Mouse (Mus musculus) retina, postnatal 1 day (tissue): ENCODE data around the gene Cd70.
A peak's percentile ranks its signal among the peaks of the same experiment; 100 is the strongest.
"Not testable (repeated sequence)": the region's sequence is repeated elsewhere in the genome, so short reads cannot be mapped to it uniquely, and the experiment has no call there.

Source experiments
- DNase-seq: peaks from one replicate; pipeline ENCODE4 v3.0.0-alpha.2; 2012

Cd70 gene

DNA sequence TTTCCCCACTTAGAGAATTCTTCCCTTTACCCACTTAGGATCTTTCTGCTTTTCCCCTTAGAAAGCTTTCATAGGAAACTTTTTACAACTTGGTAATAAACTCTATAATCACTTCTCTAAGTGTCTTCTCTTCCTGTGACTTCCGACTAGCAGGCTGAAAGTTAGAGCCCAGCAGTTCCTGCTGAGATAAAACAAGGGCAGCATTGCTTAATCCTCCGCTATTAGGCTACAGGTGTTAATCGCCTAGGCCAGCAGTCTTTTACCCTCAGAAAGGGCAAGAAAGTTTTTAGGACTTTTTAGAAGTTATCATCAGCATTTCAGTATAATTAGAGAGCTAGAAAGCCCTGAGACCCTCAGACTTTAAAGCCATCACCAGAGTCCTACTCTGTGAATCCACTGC, 15.6 kb downstream of the Cd70 start:
- DNase-seq: not testable (repeated sequence)

DNA sequence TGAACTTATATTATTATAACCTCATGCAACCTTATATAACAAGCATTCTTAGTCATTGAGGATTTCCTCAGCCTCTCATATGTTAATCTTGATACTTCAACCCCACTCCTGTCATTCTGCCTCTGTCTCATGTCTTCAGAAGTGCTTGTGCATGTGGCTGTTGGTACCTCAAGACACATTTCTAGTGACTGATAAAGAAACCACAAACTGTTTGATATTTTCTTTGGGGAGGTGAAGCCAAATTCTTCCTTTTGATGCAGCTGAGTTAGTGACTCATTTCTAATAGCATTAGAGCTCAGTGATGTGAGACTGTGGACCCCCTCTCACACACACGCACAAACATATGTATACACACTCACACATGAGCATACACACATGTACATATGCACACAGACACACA, 17.8 kb downstream of the Cd70 start:
- DNase-seq: no peak

- no peak for DNase-seq
Observed at GRCm38 (mm10) chr17:57125853-57126622, 23.5 kb downstream of the Cd70 start.

DNA sequence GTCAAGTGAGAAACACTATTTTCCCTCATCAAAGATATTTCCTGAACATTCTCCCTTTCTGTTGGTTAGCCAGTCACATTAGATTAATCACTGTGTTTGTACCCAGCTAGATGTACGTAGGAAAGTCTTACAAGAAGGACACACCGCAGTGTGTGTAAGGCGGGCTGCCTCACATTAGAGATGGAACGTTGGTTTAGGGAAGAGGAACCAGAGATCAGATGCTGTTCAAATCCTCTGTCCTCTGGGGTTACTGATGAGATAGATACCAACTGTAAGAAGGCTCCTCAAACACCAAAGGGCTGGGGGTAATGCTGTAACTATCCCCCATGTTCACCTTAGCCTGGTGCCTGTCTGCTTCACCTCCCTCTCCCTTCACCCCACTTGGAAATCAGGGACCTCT, 24.8 kb downstream of the Cd70 start:
- no peak for DNase-seq

DNA sequence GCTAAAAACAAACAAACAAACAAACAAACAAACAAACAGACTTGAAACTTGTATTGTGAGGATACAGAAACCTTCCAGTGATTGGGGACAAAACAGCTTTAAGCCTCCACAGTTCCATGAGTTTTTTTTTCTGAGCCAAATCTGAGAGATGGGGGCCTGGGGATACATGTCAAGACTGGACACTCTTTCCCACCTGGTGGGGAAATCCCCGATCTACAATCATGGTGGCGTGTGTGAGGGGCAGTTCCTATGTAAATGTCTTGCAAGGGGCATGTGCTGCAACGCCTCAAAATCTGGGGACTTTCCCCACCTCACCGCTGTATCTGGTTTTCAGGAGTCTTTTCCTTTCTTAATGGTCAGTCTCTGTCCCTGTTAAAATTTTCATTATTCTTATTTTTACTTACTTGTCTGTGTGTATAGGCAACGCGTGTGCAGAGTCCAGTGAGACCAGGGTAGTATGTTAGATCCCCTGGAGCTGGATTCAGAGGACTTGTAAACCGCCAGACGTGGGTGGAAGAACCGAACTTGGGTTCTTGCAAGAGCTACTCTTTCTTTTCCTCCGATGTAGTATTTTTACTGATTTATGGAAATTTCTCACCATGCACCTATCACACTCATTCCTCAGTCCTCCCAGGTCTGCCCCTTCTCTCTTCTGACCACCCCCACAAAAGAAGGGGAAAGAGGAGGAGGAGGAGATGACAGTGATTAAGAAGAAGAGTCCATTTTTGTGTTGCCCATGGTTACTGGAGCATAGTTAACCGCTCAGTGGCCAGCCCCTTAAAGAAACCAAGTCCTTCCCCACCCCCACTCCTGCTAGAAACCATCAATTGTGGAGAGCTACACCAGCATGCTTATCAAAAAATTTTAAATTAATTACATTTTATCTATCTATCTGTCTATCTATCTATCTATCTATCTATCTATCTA, 26.1 kb downstream of the Cd70 start:
- DNase-seq: no peak

GRCm38 (mm10) chr17:57121856-57122255, 27.7 kb downstream of the Cd70 start:
- DNase-seq: no peak

- peak; percentile 66 for DNase-seq
Observed at GRCm38 (mm10) chr17:57118524-57119349, 30.8 kb downstream of the Cd70 start.

DNA sequence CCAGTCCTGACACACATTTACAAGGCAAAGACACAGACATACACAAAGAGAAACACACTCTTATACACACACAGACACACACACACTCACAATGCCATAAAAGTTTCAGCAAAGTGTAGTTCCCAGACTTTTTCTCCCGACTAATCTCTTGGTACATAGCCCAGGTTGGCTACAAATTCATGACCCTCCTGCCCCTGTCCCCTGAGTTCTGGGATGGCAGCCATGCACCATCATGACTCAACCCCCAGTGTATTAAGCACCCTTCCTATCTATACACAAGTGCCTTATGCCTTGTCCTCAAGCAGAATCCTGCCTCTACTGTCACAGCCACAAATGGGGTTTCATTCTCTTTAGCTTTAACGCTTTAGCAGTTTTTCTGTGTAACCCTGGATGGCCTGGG, 32.8 kb downstream of the Cd70 start:
- DNase-seq: no peak

GRCm38 (mm10) chr17:57112768-57113474, 36.7 kb downstream of the Cd70 start:
- no peak for DNase-seq

DNA sequence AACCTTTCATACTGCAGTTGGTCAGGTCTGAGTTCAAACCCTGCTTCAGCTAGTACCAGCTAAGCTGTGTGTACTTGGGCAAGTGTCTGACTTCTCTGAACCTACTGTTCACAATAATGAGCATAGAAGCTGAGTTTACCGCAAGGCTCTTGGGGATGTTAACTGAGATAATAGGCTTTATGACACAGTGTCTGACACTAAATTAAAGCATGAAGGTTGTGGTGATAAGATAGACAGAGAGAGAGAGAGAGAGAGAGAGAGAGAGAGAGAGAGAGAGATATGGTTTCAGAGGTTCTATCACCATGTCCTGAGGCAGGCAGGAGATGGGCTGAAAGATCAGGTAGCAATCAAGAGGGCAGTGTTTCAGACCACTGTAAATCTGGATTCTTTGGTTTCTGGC, 39.6 kb downstream of the Cd70 start:
- DNase-seq: no peak

GRCm38 (mm10) chr17:57108666-57109171, 40.9 kb downstream of the Cd70 start:
- no peak for DNase-seq

DNA sequence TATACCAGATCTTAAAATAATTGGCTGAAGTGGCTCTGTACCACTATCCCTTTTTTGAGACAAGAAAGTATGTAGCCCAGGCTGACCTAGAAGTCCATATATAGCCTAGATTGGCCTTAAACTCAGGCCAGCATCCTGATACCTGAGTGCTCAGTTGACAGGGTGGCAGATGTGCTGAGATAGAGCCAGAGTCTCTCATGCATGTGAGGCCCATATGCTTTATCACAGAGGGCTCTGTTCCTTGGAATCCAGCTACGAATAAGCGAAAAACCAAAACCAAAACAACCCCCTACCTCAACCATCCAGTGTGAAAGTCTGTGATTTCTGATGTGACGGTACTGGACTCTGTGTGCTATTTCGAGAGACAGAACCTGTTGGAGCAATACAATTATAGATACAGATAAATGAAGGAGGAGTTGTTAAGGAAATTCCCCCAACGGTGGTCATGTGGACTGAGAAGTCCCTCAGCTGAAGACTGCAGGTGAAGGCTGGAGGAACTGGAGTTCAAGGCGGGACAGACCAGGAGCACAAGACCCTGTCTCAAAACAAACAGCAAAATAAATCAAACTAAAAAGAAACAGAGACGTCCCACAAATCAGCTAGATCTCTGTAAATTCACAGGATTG, 41.4 kb downstream of the Cd70 start:
- DNase-seq: no peak

DNA sequence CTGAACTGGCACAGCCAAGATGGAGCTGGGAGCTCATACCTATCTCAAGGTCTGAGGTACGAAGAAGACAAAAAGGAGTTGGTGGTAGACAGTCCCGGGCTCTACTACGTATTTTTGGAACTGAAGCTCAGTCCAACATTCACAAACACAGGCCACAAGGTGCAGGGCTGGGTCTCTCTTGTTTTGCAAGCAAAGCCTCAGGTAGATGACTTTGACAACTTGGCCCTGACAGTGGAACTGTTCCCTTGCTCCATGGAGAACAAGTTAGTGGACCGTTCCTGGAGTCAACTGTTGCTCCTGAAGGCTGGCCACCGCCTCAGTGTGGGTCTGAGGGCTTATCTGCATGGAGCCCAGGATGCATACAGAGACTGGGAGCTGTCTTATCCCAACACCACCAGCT, 42.5 kb downstream of the Cd70 start:
- no peak for DNase-seq

- no peak for DNase-seq
Observed at GRCm38 (mm10) chr17:57106035-57106368, 43.6 kb downstream of the Cd70 start.

DNA sequence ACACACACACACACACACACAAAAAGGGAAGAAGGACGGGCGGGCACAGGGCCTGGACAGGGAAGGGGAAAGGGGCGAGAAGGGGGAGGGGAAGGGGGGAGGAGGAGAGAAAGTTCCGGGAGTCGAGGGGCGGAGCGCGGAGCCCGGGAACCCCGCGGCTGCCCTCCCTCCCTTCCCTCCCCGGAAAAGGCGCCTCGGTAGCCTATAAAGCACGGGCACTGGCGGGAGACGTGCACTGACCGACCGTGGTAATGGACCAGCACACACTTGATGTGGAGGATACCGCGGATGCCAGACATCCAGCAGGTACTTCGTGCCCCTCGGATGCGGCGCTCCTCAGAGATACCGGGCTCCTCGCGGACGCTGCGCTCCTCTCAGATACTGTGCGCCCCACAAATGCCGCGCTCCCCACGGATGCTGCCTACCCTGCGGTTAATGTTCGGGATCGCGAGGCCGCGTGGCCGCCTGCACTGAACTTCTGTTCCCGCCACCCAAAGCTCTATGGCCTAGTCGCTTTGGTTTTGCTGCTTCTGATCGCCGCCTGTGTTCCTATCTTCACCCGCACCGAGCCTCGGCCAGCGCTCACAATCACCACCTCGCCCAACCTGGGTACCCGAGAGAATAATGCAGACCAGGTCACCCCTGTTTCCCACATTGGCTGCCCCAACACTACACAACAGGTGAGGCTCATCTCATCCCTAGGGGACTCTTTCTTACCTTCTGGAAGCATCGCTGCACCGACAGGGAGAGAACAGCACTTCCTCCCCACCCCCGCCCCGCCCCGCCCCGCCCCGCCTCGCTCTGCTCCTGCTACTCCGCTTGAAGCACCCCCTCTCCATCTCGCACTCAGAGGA, 44.2 kb downstream of the Cd70 start, which contains the start of gene Tnfsf9:
Gene Tnfsf9 (plus strand): TSS at position 145 of the 854 bp plus-strand sequence.
- DNase-seq: peak; percentile 84

- DNase-seq: no peak
Observed at GRCm38 (mm10) chr17:57104496-57104895, 45.1 kb downstream of the Cd70 start.

GRCm38 (mm10) chr17:57102276-57102675, 47.3 kb downstream of the Cd70 start:
- DNase-seq: no peak

DNA sequence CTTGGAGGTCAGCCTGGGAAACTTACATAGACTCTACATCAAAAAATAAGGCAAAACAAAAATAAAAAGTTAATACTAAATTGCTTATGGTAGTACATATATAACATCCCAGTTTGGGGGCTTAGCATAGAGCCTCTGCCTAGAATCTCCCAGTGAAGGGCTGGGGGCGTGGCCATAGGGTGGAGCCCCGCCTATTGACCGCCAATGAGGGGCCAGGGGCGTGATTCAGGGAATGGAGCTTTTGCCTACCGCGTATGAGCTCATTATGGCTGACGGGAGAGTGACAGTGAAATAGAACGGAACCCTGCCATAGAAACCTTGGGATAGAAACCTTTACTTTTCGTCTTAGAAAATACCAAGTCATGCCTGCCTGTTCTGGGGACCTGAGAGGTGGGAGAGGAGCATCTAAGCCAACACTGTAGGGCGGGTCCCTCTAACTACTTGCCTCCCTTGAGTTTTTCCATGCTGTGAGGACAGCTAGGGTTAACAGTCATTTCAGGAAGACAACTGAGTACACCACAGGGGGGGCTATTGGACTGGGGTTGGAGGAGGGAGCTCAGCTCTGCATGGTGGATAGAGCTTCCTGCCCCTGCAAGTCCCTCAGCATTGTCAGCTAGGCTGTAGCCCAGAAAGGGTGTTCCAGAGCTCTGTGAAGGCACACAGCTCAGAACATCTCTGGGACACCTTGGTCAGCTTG, 49.8 kb downstream of the Cd70 start:
- DNase-seq: peak; percentile 65

GRCm38 (mm10) chr17:57098321-57098720, 51.3 kb downstream of the Cd70 start:
- no peak for DNase-seq

DNA sequence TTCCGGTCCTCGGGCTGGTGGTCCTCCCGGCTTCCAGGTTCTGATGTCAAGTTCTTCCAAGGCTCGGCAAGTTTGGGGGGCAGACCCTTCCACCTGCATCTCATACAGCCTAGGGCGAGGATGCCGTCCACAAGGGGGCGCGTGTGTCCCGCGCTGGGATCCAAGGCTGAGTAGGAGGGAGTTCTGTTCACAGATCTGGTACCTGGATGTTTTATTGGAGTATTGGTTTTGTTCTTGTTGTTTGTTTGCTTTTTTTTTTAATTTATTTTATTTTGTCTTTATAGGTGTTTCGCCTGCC, 53.0 kb downstream of the Cd70 start:
- peak; percentile 82 for DNase-seq
